Mouse (Mus musculus) limb, embryonic 13.5 days (tissue): ENCODE results near the gene Gm49354. TPM values are rescaled to one million over a fixed set of nuclear protein-coding genes. Genes with fewer than 3 reads are reported as not detected.
"Not testable (repeated sequence)": the region's sequence is repeated elsewhere in the genome, so short reads cannot be mapped to it uniquely, and the experiment has no call there.

Source experiments
- ATAC-seq: fragments of 200-750 bp; cut with Nextera tagmentation; 2 replicates; pipeline ENCODE4 v1.8.0; 2017; ENCODE audit warnings: low read depth, moderate number of reproducible peaks, moderate TSS enrichment; ENCODE audit not compliant: low FRiP score
- H3K27ac ChIP-seq: fragments of 300-500 bp; sonication (generic); 2 replicates; pipeline ENCODE4 v1.5.1; 2015; ENCODE audit warnings: inconsistent platforms, mild to moderate bottlenecking, moderate library complexity
- H3K27me3 ChIP-seq: fragments of 300-500 bp; sonication (generic); 2 replicates; pipeline ENCODE4 v1.6.1; 2015; ENCODE audit warnings: mild to moderate bottlenecking, inconsistent platforms
- H3K36me3 ChIP-seq: fragments of 300-500 bp; sonication (generic); 2 replicates; pipeline ENCODE4 v1.6.1; 2015; ENCODE audit warnings: inconsistent platforms, mild to moderate bottlenecking, moderate library complexity
- H3K4me1 ChIP-seq: fragments of 300-500 bp; sonication (generic); 2 replicates; pipeline ENCODE4 v1.6.1; 2015; ENCODE audit warnings: inconsistent platforms
- H3K4me2 ChIP-seq: fragments of 300-500 bp; sonication (generic); replicated peaks from 2 replicates; pipeline ENCODE4 v1.6.1; 2015; ENCODE audit warnings: inconsistent platforms, mild to moderate bottlenecking, moderate library complexity
- H3K4me3 ChIP-seq: fragments of 300-500 bp; sonication (generic); 2 replicates; pipeline ENCODE4 v1.5.1; 2015; ENCODE audit warnings: moderate library complexity, mild to moderate bottlenecking, inconsistent platforms
- H3K9ac ChIP-seq: fragments of 300-500 bp; sonication (generic); 2 replicates; pipeline ENCODE4 v1.6.1; 2015; ENCODE audit warnings: mild to moderate bottlenecking, inconsistent platforms
- H3K9me3 ChIP-seq: fragments of 300-500 bp; sonication (generic); 2 replicates; pipeline ENCODE4 v1.6.1; 2016; ENCODE audit warnings: inconsistent platforms
- WGBS: fragments of 180-500 bp; shearing (Covaris S2); methylation state at CpG from one replicate; pipeline ENCODE4 v1.1.7; 2015; 5-methylcytosine and 5-hydroxymethylcytosine counted together
- polyA plus RNA-seq: library from polyadenylated mRNA; unstranded; fragments of >200 nt; fragmentation: Nextera tagmentation; extraction: Ambion mirVana; gene quantifications from 2 replicates; pipeline ENCODE4 v1.2.1, GENCODE M21; 2015

The Gm49354 gene
- polyA plus RNA-seq, 1 experiment from 2014 or later: not detected

- Histone ChIP-seq H3K27me3 (0 out of 2 replicates have a peak, but pooled peaks cover 3% of the 10 kb centered on the region), H3K27ac (no peak within 1 kb of the TSS), H3K9me3 (no peaks in the 10 kb centered on the region), H3K4me3 (no peak within 1 kb of the TSS), H3K4me1 (0 out of 2 replicates have a peak, but pooled peaks cover 6% of the 10 kb centered on the region), H3K9ac (no peak within 1 kb of the TSS), H3K36me3 (no peaks in the 10 kb centered on the region), H3K4me2 (no peak within 1 kb of the TSS)
- 40% methylated on average over 7 of the region's 7 CpGs for WGBS
- no peak for ATAC-seq
These were observed 50.4 kb downstream of the Gm49354 start, which contains the start of gene Spata31d1d for GRCm38 (mm10) chr13:59731652-59732051. Spata31d1d (minus strand) TSS chr13:59731752.

- H3K4me2 ChIP-seq: no peak overlapping the region
- H3K9me3 ChIP-seq: no peaks in the 10 kb centered on the region
- H3K27ac ChIP-seq: no peak overlapping the region
- H3K4me3 ChIP-seq: no peak overlapping the region
- H3K4me1 ChIP-seq: peaks cover 14% of the 10 kb centered on the region
- no peak overlapping the region for H3K9ac ChIP-seq
- peak; percentile 83 for ATAC-seq
- peaks cover 3% of the 10 kb centered on the region; the same call in 1 of the 2 replicates for H3K27me3 ChIP-seq
- WGBS: 35% methylated on average over 7 of the region's 7 CpGs
- no peaks in the 10 kb centered on the region for H3K36me3 ChIP-seq
These were observed 53.5 kb downstream of the Gm49354 start for GRCm38 (mm10) chr13:59728378-59729093.

- H3K36me3 ChIP-seq: no peaks in the 10 kb centered on the region
- H3K9ac ChIP-seq: peak overlapping the region; percentile 39; the same call in 1 of the 2 replicates
- no peak for ATAC-seq
- H3K27ac ChIP-seq: no peak overlapping the region
- H3K4me3 ChIP-seq: peak overlapping the region; percentile 25
- H3K27me3 ChIP-seq: peaks cover 3% of the 10 kb centered on the region; the same call in 1 of the 2 replicates
- H3K4me2 ChIP-seq: peak overlapping the region; percentile 57
- no peaks in the 10 kb centered on the region for H3K9me3 ChIP-seq
- H3K4me1 ChIP-seq: peaks cover 14% of the 10 kb centered on the region
- WGBS: 22% methylated on average over 29 of the region's 29 CpGs
These were observed 55.7 kb downstream of the Gm49354 start for GRCm38 (mm10) chr13:59726139-59726867.

GRCm38 (mm10) chr13:59722089-59722488 lies 60.0 kb downstream of the Gm49354 start:
- peaks cover 18% of the 10 kb centered on the region for H3K4me1 ChIP-seq
- H3K4me3 ChIP-seq, H3K9me3 ChIP-seq, H3K27ac ChIP-seq, H3K4me2 ChIP-seq, H3K36me3 ChIP-seq, H3K27me3 ChIP-seq, H3K9ac ChIP-seq, ATAC-seq: not testable (repeated sequence)
- 78% methylated on average over 1 of the region's 1 CpGs for WGBS

- no peak for ATAC-seq
- H3K9ac ChIP-seq: no peak overlapping the region
- H3K27ac ChIP-seq: no peak overlapping the region
- no peaks in the 10 kb centered on the region for H3K27me3 ChIP-seq
- no peak overlapping the region for H3K4me2 ChIP-seq
- H3K36me3 ChIP-seq: no peaks in the 10 kb centered on the region
- H3K4me1 ChIP-seq: peaks cover 8% of the 10 kb centered on the region
- WGBS: 94% methylated on average over 1 of the region's 1 CpGs
- no peak overlapping the region for H3K4me3 ChIP-seq
- H3K9me3 ChIP-seq: no peaks in the 10 kb centered on the region
These were observed 62.6 kb downstream of the Gm49354 start for GRCm38 (mm10) chr13:59719475-59719874.

- H3K27me3 ChIP-seq, ATAC-seq, H3K4me2 ChIP-seq, H3K9ac ChIP-seq, H3K36me3 ChIP-seq, H3K27ac ChIP-seq, H3K9me3 ChIP-seq, H3K4me1 ChIP-seq, H3K4me3 ChIP-seq: not testable (repeated sequence)
- 25% methylated on average over 6 of the region's 6 CpGs for WGBS
These were observed 63.1 kb downstream of the Gm49354 start for GRCm38 (mm10) chr13:59718857-59719440.

- H3K4me1 ChIP-seq: no peaks in the 10 kb centered on the region
- no peaks in the 10 kb centered on the region for H3K9me3 ChIP-seq
- no peak overlapping the region for H3K4me2 ChIP-seq
- H3K27me3 ChIP-seq: no peaks in the 10 kb centered on the region
- no peak overlapping the region for H3K4me3 ChIP-seq
- H3K9ac ChIP-seq: no peak overlapping the region
- H3K36me3 ChIP-seq: no peaks in the 10 kb centered on the region
- H3K27ac ChIP-seq: no peak overlapping the region
- ATAC-seq: no peak
- WGBS: 45% methylated on average over 3 of the region's 3 CpGs
These were observed 68.3 kb downstream of the Gm49354 start for GRCm38 (mm10) chr13:59713710-59714109.

- not testable (repeated sequence) for H3K4me2 ChIP-seq, H3K27me3 ChIP-seq, H3K4me1 ChIP-seq, H3K9me3 ChIP-seq, H3K9ac ChIP-seq, H3K4me3 ChIP-seq, H3K36me3 ChIP-seq, ATAC-seq, H3K27ac ChIP-seq
- 75% methylated on average over 3 of the region's 3 CpGs for WGBS
These were observed 70.1 kb downstream of the Gm49354 start, which contains the start of gene Spata31d1b for GRCm38 (mm10) chr13:59711984-59712383. Spata31d1b (plus strand) TSS chr13:59712284.

- H3K27me3 ChIP-seq: no peaks in the 10 kb centered on the region
These were observed 71.8 kb downstream of the Gm49354 start, which contains the start of gene Spata31d1a for GRCm38 (mm10) chr13:59710230-59710629. Spata31d1a (minus strand) TSS chr13:59710330.

More at GRCm38 (mm10) chr13:59710230-59710629, 71.8 kb downstream of the Gm49354 start, which contains the start of gene Spata31d1a:
- Histone ChIP-seq H3K4me3 (no peak within 1 kb of the TSS), H3K9me3 (no peaks in the 10 kb centered on the region), H3K4me2 (no peak within 1 kb of the TSS), H3K36me3 (no peaks in the 10 kb centered on the region), H3K4me1 (no peaks in the 10 kb centered on the region), H3K27ac (no peak within 1 kb of the TSS), H3K9ac (no peak within 1 kb of the TSS)
- ATAC-seq: no peak
- 87% methylated on average over 15 of the region's 15 CpGs for WGBS

Other genes starting within 250 kb of the Gm49354 start
- 12.1 and 12.4 TPM in 2 replicates for gene Agtpbp1, start 197.0 kb downstream of the Gm49354 start, polyA plus RNA-seq
- gene Naa35, start 197.0 kb downstream of the Gm49354 start, polyA plus RNA-seq: 116 and 120 TPM in 2 replicates
- 48.0 and 50.7 TPM in 2 replicates for gene Golm1, start 106.4 kb downstream of the Gm49354 start, polyA plus RNA-seq
- not detected in 2 replicates for gene 4921517D22Rik, start 88.1 kb downstream of the Gm49354 start, polyA plus RNA-seq
- not detected in 2 replicates for gene Spata31d1a, start 71.9 kb downstream of the Gm49354 start, polyA plus RNA-seq
- not detected in 2 replicates for gene Spata31d1b, start 70.0 kb downstream of the Gm49354 start, polyA plus RNA-seq
- gene Spata31d1d, start 50.5 kb downstream of the Gm49354 start, polyA plus RNA-seq: not detected in 2 replicates
- gene 1700014D04Rik, start 35.5 kb downstream of the Gm49354 start, polyA plus RNA-seq: 0.06 TPM in 1 of 2 replicates, not detected in the other
- gene Isca1, start 12.4 kb downstream of the Gm49354 start, polyA plus RNA-seq: 111 and 116 TPM in 2 replicates
- gene Tut7, start 40.9 kb upstream of the Gm49354 start, polyA plus RNA-seq: 56.4 and 57.4 TPM in 2 replicates